Mouse (Mus musculus) heart, adult 8-10 months (tissue): ENCODE results near the gene Lrrc30. TPM values are rescaled to one million over a fixed set of nuclear protein-coding genes. Genes with fewer than 3 reads are reported as not detected.

ENCODE experiments used
- DNase-seq: peaks from one replicate; pipeline ENCODE4 v3.0.0; 2022; ENCODE audit warnings: low spot score
- total RNA-seq, 4 experiments: library from RNA; stranded (reverse); gene quantifications; 2 replicates each; pipeline ENCODE4 v1.2.4; 2022

Gene Lrrc30
- total RNA-seq, 4 experiments from 2014 or later = 0.28 to 0.60 (median 0.43) TPM

GRCm38 (mm10) chr17:67583422-67583821 lies 49.1 kb downstream of the Lrrc30 start:
- no peak for DNase-seq

DNA sequence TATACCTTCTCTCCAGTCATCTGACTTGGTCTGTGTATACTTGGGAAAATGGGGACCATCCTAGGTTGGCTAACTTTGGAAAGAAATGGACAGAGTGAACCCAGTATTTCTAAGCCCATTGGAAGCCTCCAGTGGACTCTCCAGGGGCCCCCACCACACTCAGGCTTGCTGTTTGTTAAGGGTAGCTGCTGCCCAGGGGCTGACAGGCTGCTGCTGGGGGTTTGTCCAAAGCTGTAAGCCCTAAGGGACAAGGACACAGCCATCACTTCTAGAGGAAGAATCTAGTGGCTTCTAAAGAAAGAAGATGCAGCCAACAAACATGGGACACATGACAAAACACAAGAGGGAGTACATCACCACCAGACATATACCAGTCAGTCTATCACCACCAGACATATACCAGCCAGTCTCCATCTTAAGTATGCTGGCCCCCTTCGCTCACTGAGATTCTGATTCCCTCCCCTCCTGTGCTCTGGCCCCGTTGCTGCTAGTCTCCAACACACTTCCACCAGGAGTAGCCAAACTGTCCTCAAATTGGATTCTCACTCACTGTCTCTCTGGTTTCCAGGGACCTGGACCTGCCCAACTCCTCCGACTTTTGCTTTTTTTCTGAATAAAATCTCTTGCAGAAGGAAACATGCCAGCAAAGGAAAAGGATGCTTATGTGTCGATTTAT lies 49.7 kb downstream of the Lrrc30 start:
- DNase-seq = no peak

DNA sequence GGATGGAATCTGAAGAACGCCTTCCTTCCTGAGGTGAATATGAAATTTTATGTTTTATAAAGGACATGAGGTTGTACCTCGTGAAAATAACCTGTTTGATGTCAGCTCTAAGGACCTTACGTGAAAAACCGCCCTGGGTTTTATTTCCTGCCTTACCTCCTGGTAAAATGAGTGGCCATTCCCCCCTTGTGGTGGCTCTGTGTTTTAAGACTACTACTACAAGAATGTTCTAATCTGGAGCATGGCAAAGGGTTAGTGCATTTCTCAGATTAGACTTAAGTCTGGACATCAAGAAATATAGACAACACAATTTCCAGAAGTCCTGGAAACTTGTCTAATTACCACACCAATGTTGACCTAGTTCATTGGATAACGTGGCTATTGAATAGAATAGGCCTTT lies 50.7 kb downstream of the Lrrc30 start:
- no peak for DNase-seq

Other genes starting within 250 kb of the Lrrc30 start
- 1 to 10 TPM; 1.3 to 2.5 (median 2.2) TPM for gene Lama1, start 64.5 kb upstream of the Lrrc30 start, total RNA-seq